Mouse (Mus musculus) CH12.LX (cell line): ENCODE data around the gene Ldhal6b.

Source experiments
- CTCF ChIP-seq, 2 experiments: IDR thresholded peaks in 1 of 2; conservative IDR thresholded peaks in 1 of 2; 2 replicates each; pipeline ENCODE4 v1.5.1; 2011 to 2012; ENCODE audit warnings: low read depth in 2 of 2, low read length in 2 of 2, improper control_type of control experiment in 1 of 2, inconsistent platforms in 1 of 2, mild to moderate bottlenecking in 1 of 2, moderate library complexity in 1 of 2
- E2F4 ChIP-seq: IDR thresholded peaks from 2 replicates; pipeline ENCODE4 v1.6.1; 2011; ENCODE audit warnings: low read depth, low read length, improper control_type of control experiment; ENCODE audit not compliant: insufficient replicate concordance
- IRF4 ChIP-seq: IDR thresholded peaks from 2 replicates; pipeline ENCODE4 v1.6.1; 2014; ENCODE audit warnings: low read depth, mild to moderate bottlenecking, inconsistent platforms, low read length, improper control_type of control experiment
- KAT2A ChIP-seq: IDR thresholded peaks from 2 replicates; pipeline ENCODE4 v1.6.1; 2012; ENCODE audit warnings: low read length, improper control_type of control experiment, inconsistent platforms; ENCODE audit not compliant: insufficient replicate concordance
- MAZ ChIP-seq: IDR thresholded peaks from 2 replicates; pipeline ENCODE4 v1.6.1; 2012; ENCODE audit warnings: low read depth, mild to moderate bottlenecking, inconsistent platforms, low read length, improper control_type of control experiment, moderate library complexity

- no peak for TF ChIP-seq IRF4
- no peak for TF ChIP-seq E2F4
- no peak for TF ChIP-seq CTCF (conservative IDR thresholded peaks at IDR 0.05 in 1 of 2, IDR thresholded peaks at IDR 0.05 in 1 of 2; ENCODE audit: low read depth in 2 of 2, low read length in 2 of 2)
- TF ChIP-seq KAT2A, result no peak
- no peak for TF ChIP-seq MAZ
Observed at GRCm38 (mm10) chr17:5411205-5411604, 7.4 kb downstream of the Ldhal6b start.
